Mouse (Mus musculus): ENCODE measurements at regions not wholly inside any gene's neighbourhood (a gene's known extent, or its start where the extent isn't known, plus 50 kb on each side); places are given as distances from the start of the nearest gene placed in this dataset.

GRCm38 (mm10) chr10:56893210-56893705 lies 516.1 kb downstream of the Gja1 start:
- no peak for DNase-seq (ENCODE audit: low spot score)

- no peak for DNase-seq (ENCODE audit: low spot score)
Measured at GRCm38 (mm10) chr10:56899640-56900274, 522.6 kb downstream of the Gja1 start.

GRCm38 (mm10) chr10:56900914-56901313 lies 523.8 kb downstream of the Gja1 start:
- DNase-seq (ENCODE audit: low spot score), result no peak

- no peak for DNase-seq (ENCODE audit: low spot score)
Measured at GRCm38 (mm10) chr10:56912711-56913110, 535.6 kb downstream of the Gja1 start.

GRCm38 (mm10) chr10:56914103-56914502 lies 537.0 kb downstream of the Gja1 start:
- DNase-seq (ENCODE audit: low spot score), result no peak

GRCm38 (mm10) chr10:56918412-56918811 lies 541.3 kb downstream of the Gja1 start:
- peak; percentile 21 for DNase-seq (ENCODE audit: low spot score)

GRCm38 (mm10) chr10:56920711-56921672 lies 543.9 kb downstream of the Gja1 start:
- DNase-seq (ENCODE audit: low spot score), result peak; percentile 93

GRCm38 (mm10) chr10:56935174-56935573 lies 551.0 kb upstream of the Hsf2 start:
- peak; percentile 45 for DNase-seq (ENCODE audit: low spot score)

- DNase-seq (ENCODE audit: low spot score), result no peak
Measured at GRCm38 (mm10) chr10:56941972-56942371, 544.2 kb upstream of the Hsf2 start.

- no peak for DNase-seq (ENCODE audit: low spot score)
Measured at GRCm38 (mm10) chr10:56944434-56945145, 541.6 kb upstream of the Hsf2 start.

GRCm38 (mm10) chr10:56956728-56957127 lies 529.5 kb upstream of the Hsf2 start:
- DNase-seq (ENCODE audit: low spot score), result peak; percentile 43

GRCm38 (mm10) chr10:56962096-56962807 lies 523.9 kb upstream of the Hsf2 start:
- no peak for DNase-seq (ENCODE audit: low spot score)

GRCm38 (mm10) chr10:56963215-56963614 lies 523.0 kb upstream of the Hsf2 start:
- DNase-seq (ENCODE audit: low spot score), result no peak

GRCm38 (mm10) chr10:56968913-56969312 lies 517.3 kb upstream of the Hsf2 start:
- no peak for DNase-seq (ENCODE audit: low spot score)

GRCm38 (mm10) chr10:56974812-56975211 lies 511.4 kb upstream of the Hsf2 start:
- DNase-seq (ENCODE audit: low spot score), result no peak

- no peak for DNase-seq (ENCODE audit: low spot score)
Measured at GRCm38 (mm10) chr10:56979601-56980000, 506.6 kb upstream of the Hsf2 start.

- DNase-seq (ENCODE audit: low spot score), result no peak
Measured at GRCm38 (mm10) chr10:56980821-56981220, 505.4 kb upstream of the Hsf2 start.

- DNase-seq (ENCODE audit: low spot score), result no peak
Measured at GRCm38 (mm10) chr10:56982526-56983190, 503.5 kb upstream of the Hsf2 start.

GRCm38 (mm10) chr10:56994969-56995368 lies 491.2 kb upstream of the Hsf2 start:
- no peak for DNase-seq (ENCODE audit: low spot score)

GRCm38 (mm10) chr10:57000892-57001722 lies 485.1 kb upstream of the Hsf2 start:
- peak; percentile 67 for DNase-seq (ENCODE audit: low spot score)
